Mouse (Mus musculus) neural tube, embryonic 15.5 days (tissue): ENCODE results near the gene Bcat1. TPM values are rescaled to one million over a fixed set of nuclear protein-coding genes. Genes with fewer than 3 reads are reported as not detected.

Source experiments
- ATAC-seq: fragments of 200-750 bp; cut with Nextera tagmentation; 2 replicates; pipeline ENCODE4 v1.8.0; 2017; ENCODE audit warnings: mild to moderate bottlenecking, moderate TSS enrichment, moderate library complexity; ENCODE audit not compliant: low FRiP score
- H3K27ac ChIP-seq: fragments of 300-500 bp; sonication (generic); replicated peaks from 2 replicates; pipeline ENCODE4 v1.5.1; 2015; ENCODE audit warnings: mild to moderate bottlenecking, inconsistent platforms
- H3K27me3 ChIP-seq: fragments of 300-500 bp; sonication (generic); replicated peaks from 2 replicates; pipeline ENCODE4 v1.6.1; 2015; ENCODE audit warnings: inconsistent platforms
- H3K36me3 ChIP-seq: fragments of 300-500 bp; sonication (generic); 2 replicates; pipeline ENCODE4 v1.6.1; 2015; ENCODE audit warnings: inconsistent platforms
- H3K4me1 ChIP-seq: fragments of 300-500 bp; sonication (generic); 2 replicates; pipeline ENCODE4 v1.6.1; 2015; ENCODE audit warnings: inconsistent platforms
- H3K4me2 ChIP-seq: fragments of 300-500 bp; sonication (generic); 2 replicates; pipeline ENCODE4 v1.6.1; 2015; ENCODE audit warnings: inconsistent platforms, mild to moderate bottlenecking, moderate library complexity
- H3K4me3 ChIP-seq: fragments of 300-500 bp; sonication (generic); replicated peaks from 2 replicates; pipeline ENCODE4 v1.5.1; 2015; ENCODE audit warnings: mild to moderate bottlenecking, inconsistent platforms
- H3K9ac ChIP-seq: fragments of 300-500 bp; sonication (generic); replicated peaks from 2 replicates; pipeline ENCODE4 v1.6.1; 2015; ENCODE audit warnings: mild to moderate bottlenecking, inconsistent platforms
- H3K9me3 ChIP-seq: fragments of 300-500 bp; sonication (generic); replicated peaks from 2 replicates; pipeline ENCODE4 v1.6.1; 2016; ENCODE audit warnings: inconsistent platforms
- WGBS: fragments of 180-500 bp; shearing (Covaris S2); methylation state at CpG from one replicate; pipeline ENCODE4 v1.1.7; 2015; ENCODE audit warnings: mixed read lengths; 5-methylcytosine and 5-hydroxymethylcytosine counted together
- polyA plus RNA-seq: library from polyadenylated mRNA; unstranded; fragments of >200 nt; fragmentation: Nextera tagmentation; extraction: Ambion mirVana; gene quantifications from 2 replicates; pipeline ENCODE4 v1.2.1, GENCODE M21; 2015

The Bcat1 gene
- polyA plus RNA-seq, 1 experiment from 2014 or later = 116 TPM

GRCm38 (mm10) chr6:145090928-145091327 is 14.9 kb upstream of the Bcat1 start:
- Histone ChIP-seq H3K9ac (no peak overlapping the region), H3K27me3 (no peaks in the 10 kb centered on the region), H3K27ac (no peak overlapping the region), H3K36me3 (no peaks in the 10 kb centered on the region), H3K4me3 (no peak overlapping the region), H3K9me3 (no peaks in the 10 kb centered on the region), H3K4me2 (no peak overlapping the region), H3K4me1 (no peaks in the 10 kb centered on the region)
- ATAC-seq = no peak
- 70% methylated on average over 5 of the region's 5 CpGs for whole genome bisulfite sequencing

GRCm38 (mm10) chr6:145090201-145090863 is 14.3 kb upstream of the Bcat1 start:
- no peaks in the 10 kb centered on the region for H3K36me3 ChIP-seq
- H3K9ac ChIP-seq = no peak overlapping the region
- H3K4me2 ChIP-seq = no peak overlapping the region
- no peak overlapping the region for H3K4me3 ChIP-seq
- no peak for ATAC-seq
- 69% methylated on average over 6 of the region's 6 CpGs for WGBS
- H3K4me1 ChIP-seq = no peaks in the 10 kb centered on the region
- no peaks in the 10 kb centered on the region for H3K9me3 ChIP-seq
- no peak overlapping the region for H3K27ac ChIP-seq
- no peaks in the 10 kb centered on the region for H3K27me3 ChIP-seq

GRCm38 (mm10) chr6:145089373-145089772 is 13.4 kb upstream of the Bcat1 start:
- H3K9me3 ChIP-seq = no peaks in the 10 kb centered on the region
- H3K27me3 ChIP-seq = no peaks in the 10 kb centered on the region
- H3K9ac ChIP-seq = no peak overlapping the region
- H3K4me1 ChIP-seq = no peaks in the 10 kb centered on the region
- WGBS = 88% methylated on average over 4 of the region's 4 CpGs
- H3K27ac ChIP-seq = no peak overlapping the region
- no peaks in the 10 kb centered on the region for H3K36me3 ChIP-seq
- no peak overlapping the region for H3K4me2 ChIP-seq
- no peak overlapping the region for H3K4me3 ChIP-seq
- no peak for ATAC-seq

GRCm38 (mm10) chr6:145088451-145089113 is 12.6 kb upstream of the Bcat1 start:
- Histone ChIP-seq H3K9me3 (no peaks in the 10 kb centered on the region), H3K4me2 (no peak overlapping the region), H3K36me3 (no peaks in the 10 kb centered on the region), H3K9ac (no peak overlapping the region), H3K27me3 (no peaks in the 10 kb centered on the region), H3K4me1 (no peaks in the 10 kb centered on the region), H3K4me3 (no peak overlapping the region), H3K27ac (no peak overlapping the region)
- WGBS = 50% methylated on average over 4 of the region's 4 CpGs
- no peak for ATAC-seq

GRCm38 (mm10) chr6:145084343-145085117 is 8.5 kb upstream of the Bcat1 start:
- Histone ChIP-seq H3K4me3 (no peak overlapping the region), H3K4me2 (no peak overlapping the region), H3K9me3 (no peaks in the 10 kb centered on the region), H3K27me3 (no peaks in the 10 kb centered on the region), H3K4me1 (no peaks in the 10 kb centered on the region), H3K9ac (no peak overlapping the region), H3K27ac (no peak overlapping the region), H3K36me3 (no peaks in the 10 kb centered on the region)
- no peak for ATAC-seq
- WGBS = 93% methylated on average over 8 of the region's 8 CpGs

- Histone ChIP-seq H3K27ac (no peak overlapping the region), H3K4me3 (no peak overlapping the region), H3K36me3 (no peaks in the 10 kb centered on the region), H3K9me3 (no peaks in the 10 kb centered on the region), H3K4me1 (no peaks in the 10 kb centered on the region), H3K9ac (no peak overlapping the region), H3K27me3 (no peaks in the 10 kb centered on the region), H3K4me2 (no peak overlapping the region)
- ATAC-seq = no peak
- WGBS = 85% methylated on average over 4 of the region's 4 CpGs
These were observed 5.7 kb upstream of the Bcat1 start for GRCm38 (mm10) chr6:145081721-145082120.

- 81% methylated on average over 9 of the region's 9 CpGs for WGBS
- no peak for ATAC-seq
- Histone ChIP-seq H3K4me1 (peaks cover 15% of the 10 kb centered on the region), H3K9ac (no peak overlapping the region), H3K4me2 (no peak overlapping the region), H3K9me3 (no peaks in the 10 kb centered on the region), H3K27ac (no peak overlapping the region), H3K27me3 (no peaks in the 10 kb centered on the region), H3K4me3 (no peak overlapping the region), H3K36me3 (no peaks in the 10 kb centered on the region)
These were observed 3.2 kb upstream of the Bcat1 start for GRCm38 (mm10) chr6:145079087-145079759.

- no peak for ATAC-seq
- Histone ChIP-seq H3K9me3 (no peaks in the 10 kb centered on the region), H3K4me2 (peak overlapping the region; percentile 86), H3K27me3 (no peaks in the 10 kb centered on the region), H3K36me3 (no peaks in the 10 kb centered on the region), H3K27ac (no peak overlapping the region), H3K9ac (peak overlapping the region; percentile 42; the same call in 1 of the 2 replicates), H3K4me1 (peaks cover 15% of the 10 kb centered on the region), H3K4me3 (peak overlapping the region; percentile 51)
- WGBS = 14% methylated on average over 9 of the region's 9 CpGs
These were observed 302 bp upstream of the Bcat1 start for GRCm38 (mm10) chr6:145076286-145076685.

GRCm38 (mm10) chr6:145075088-145075547 is 866 bp downstream of the Bcat1 start:
- peak overlapping the region; percentile 42 for H3K9ac ChIP-seq
- ATAC-seq = peak; percentile 65
- H3K9me3 ChIP-seq = no peaks in the 10 kb centered on the region
- no peak overlapping the region for H3K27ac ChIP-seq
- whole genome bisulfite sequencing = under 1% methylated on average over 20 of the region's 20 CpGs
- peak overlapping the region; percentile 51 for H3K4me3 ChIP-seq
- peak overlapping the region; percentile 86 for H3K4me2 ChIP-seq
- H3K36me3 ChIP-seq = no peaks in the 10 kb centered on the region
- H3K4me1 ChIP-seq = peaks cover 15% of the 10 kb centered on the region
- H3K27me3 ChIP-seq = no peaks in the 10 kb centered on the region

GRCm38 (mm10) chr6:145074461-145074860 is 1.5 kb downstream of the Bcat1 start:
- no peak for ATAC-seq
- H3K9me3 ChIP-seq = no peaks in the 10 kb centered on the region
- H3K4me3 ChIP-seq = no peak overlapping the region
- H3K27ac ChIP-seq = no peak overlapping the region
- H3K27me3 ChIP-seq = no peaks in the 10 kb centered on the region
- peaks cover 15% of the 10 kb centered on the region for H3K4me1 ChIP-seq
- peak overlapping the region; percentile 86 for H3K4me2 ChIP-seq
- H3K9ac ChIP-seq = no peak overlapping the region
- no peaks in the 10 kb centered on the region for H3K36me3 ChIP-seq

- no peaks in the 10 kb centered on the region for H3K9me3 ChIP-seq
- WGBS = 84% methylated on average over 2 of the region's 2 CpGs
- H3K27me3 ChIP-seq = no peaks in the 10 kb centered on the region
- no peak overlapping the region for H3K9ac ChIP-seq
- no peak overlapping the region for H3K4me3 ChIP-seq
- H3K4me1 ChIP-seq = peaks cover under 1% of the 10 kb centered on the region; the same call in 1 of the 2 replicates
- no peak overlapping the region for H3K4me2 ChIP-seq
- H3K27ac ChIP-seq = no peak overlapping the region
- no peaks in the 10 kb centered on the region for H3K36me3 ChIP-seq
- ATAC-seq = no peak
These were observed 6.1 kb downstream of the Bcat1 start for GRCm38 (mm10) chr6:145069921-145070320.
